Mouse (Mus musculus): ENCODE results near the gene Syt14.

Gene Syt14

DNA sequence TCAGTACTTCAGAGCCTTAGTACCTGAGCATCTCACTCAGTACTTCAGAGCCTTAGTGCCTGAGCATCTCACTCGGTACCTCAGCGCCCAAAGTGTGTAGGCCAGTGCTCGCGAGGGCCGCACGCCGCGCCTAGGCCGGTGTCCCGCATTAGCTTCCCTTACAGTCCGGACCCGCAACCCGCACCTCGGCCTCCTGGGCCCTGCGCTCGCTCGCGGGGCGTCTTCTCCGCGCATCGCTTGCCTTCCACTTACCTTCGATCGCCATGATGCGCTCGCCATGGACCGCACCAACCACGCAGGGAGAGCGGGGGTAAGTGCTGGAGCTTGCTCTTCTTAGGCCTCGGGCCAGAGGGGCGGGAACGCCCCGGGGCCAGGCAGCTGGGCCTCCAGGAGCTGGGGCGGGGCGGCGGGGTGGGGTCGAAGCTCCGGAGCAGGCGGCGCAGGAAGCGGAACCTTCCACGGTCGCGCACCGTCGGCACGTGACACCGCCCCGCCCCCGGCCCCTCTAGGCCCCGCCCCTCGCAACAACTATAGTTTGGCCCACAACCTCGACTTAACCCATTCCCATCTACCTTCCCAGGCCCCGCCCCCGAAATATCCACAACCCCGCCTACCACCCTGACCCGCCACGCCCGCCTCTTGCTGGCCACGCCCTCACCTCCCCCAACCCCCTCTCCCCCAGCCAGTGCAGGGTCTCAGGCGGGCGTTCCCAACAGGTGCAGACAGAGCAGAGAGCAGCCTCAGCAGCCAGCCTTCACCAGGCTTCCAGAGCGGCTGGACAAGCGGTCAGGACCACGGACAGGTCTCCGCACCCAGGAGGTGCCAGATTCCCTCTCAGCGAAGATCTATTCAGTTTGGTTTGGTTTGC, at the start of gene Syt14:
TSS of gene Syt14 (minus strand) at position 405 of the 868 bp plus-strand sequence.
- peak; percentile 93 for DNase-seq (ENCODE audit: low spot score)

- no peak for DNase-seq (ENCODE audit: low spot score)
Measured at GRCm38 (mm10) chr1:193084016-193084415, 48.4 kb upstream of the Syt14 start.

DNA sequence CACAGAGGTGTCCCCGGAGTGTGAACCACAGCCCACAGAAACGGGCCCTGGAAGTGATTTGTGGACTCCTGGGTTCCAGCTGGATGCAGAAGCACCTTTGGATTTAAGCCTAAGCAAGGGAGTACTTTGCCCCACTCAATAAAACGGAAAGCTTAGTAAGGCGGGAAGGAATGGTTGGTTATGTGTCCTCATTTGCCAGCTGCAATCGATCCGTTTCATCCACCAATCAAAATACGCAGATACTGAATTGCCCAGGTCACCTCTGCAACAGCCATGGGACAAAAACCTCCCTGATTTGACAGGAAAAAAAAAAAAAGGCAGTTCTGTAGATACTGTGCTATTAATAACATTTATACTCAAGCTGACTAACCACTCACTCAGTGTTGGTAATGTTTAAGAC, 47.5 kb upstream of the Syt14 start:
- DNase-seq (ENCODE audit: low spot score), result no peak

DNA sequence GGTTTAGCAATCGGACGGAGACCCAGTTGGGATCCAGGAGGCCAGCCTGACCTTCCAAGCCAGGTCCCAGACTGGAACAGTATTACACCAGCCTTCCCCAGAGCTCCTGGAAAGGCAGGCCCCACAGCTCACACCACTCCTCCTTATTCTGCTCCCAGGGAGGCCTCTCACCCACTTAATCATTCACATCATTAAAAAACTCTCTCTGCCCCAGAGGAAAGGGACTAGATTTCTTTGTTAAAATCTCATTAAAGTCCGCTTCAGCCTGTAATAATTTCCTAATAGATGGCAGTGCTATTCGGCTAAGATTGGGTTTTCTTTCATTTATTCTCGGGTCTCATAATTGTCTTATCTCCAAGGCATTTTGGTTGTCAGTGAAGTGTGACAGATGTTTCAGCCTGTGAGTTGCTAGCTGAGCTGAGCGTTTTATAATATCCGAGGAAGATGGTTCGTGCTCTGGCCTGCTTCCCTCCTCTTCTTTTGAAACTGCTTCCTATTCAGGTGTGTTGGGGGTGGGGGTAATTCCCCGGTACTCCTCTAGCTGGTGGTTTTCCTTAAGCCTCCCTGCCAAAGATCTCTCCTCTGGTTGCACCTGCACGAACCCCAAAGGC, 46.8 kb upstream of the Syt14 start:
- DNase-seq (ENCODE audit: low spot score), result peak; percentile 26

DNA sequence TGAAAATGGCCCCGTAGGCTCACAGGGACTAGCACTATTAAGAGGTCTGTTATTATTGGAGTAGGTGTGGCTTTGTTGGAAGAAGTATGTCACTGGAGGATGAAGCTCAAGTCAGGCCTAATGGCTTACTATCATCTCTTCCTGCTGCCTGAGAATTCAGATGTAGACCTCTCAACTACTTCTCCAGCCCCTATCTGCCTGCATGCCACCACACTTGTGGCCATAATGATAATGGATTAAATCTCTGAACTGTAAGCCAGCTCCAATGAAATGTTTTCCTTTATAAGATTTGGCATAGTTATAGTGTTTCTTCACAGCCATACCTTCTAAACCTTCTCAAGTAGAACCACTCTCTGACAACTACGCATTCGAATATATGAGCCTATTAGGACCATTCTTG, 27.0 kb upstream of the Syt14 start:
- DNase-seq (ENCODE audit: low spot score), result no peak

- no peak for DNase-seq (ENCODE audit: low spot score)
Measured at GRCm38 (mm10) chr1:193060167-193060566, 24.6 kb upstream of the Syt14 start.

DNA sequence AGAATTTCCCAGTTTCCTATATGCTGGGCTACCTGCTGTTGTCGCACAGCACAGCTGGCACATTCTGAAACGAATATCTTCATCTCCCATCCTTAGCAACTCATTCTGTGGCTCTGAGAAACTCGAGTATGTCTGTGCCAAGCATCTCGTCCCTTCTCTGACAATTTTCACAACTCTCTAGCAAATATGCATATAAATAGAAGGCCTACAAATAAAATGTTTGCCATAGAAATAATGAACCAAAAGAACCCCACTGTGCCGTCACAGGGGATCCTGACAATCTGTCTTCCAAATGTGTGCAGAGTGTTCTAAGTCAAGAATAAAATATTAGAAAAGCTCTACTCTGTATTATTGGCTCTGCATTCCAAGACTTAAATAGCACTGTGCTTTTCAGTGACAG, 24.0 kb upstream of the Syt14 start:
- no peak for DNase-seq (ENCODE audit: low spot score)

GRCm38 (mm10) chr1:193054401-193054800, 18.8 kb upstream of the Syt14 start:
- no peak for DNase-seq (ENCODE audit: low spot score)

DNA sequence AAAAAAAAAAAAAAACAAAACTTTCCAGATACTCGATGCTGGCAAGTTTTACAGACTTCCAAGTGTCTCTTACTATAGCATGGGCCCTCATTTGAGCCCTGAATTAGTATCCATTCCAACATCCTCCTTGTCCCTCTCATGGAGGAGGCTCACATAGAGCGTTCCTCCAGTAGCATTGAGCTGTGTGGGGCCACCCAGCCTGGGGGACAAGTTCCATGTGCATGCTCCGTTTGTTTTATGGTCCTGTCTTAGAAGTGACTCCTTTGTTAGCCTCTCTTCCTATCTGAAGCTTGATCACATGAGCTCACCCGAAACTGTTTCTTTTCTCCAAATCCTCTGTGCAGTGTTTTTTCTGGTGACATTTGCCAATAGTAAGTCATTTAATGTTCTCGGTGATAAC, 17.5 kb upstream of the Syt14 start:
- DNase-seq (ENCODE audit: low spot score), result no peak

GRCm38 (mm10) chr1:193047616-193048015, 12.0 kb upstream of the Syt14 start:
- no peak for DNase-seq (ENCODE audit: low spot score)

- DNase-seq (ENCODE audit: low spot score), result no peak
Measured at GRCm38 (mm10) chr1:193042760-193043295, 7.3 kb upstream of the Syt14 start.

DNA sequence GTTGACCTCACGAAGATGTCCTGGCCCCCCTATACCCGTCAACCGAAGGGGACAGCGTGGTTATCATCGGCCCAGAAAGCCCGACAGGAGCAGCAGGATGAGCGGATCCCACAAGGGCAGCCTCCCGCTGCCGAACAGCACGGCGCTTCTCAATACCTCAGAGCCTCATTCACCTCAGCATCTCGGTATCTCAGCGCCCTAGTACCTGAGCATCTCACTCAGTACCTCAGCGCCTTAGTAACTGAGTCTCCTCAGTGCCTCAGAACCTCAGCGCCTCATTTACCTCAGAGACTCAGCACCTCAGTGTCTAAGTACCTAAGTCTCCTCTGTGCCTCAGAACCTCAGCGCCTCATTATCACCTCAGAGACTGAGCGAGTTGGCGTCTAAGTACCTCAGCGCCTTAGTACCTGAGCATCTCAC, 614 bp downstream of the Syt14 start:
- peak; percentile 43 for DNase-seq (ENCODE audit: low spot score)

GRCm38 (mm10) chr1:193024311-193024710, 11.3 kb downstream of the Syt14 start:
- no peak for DNase-seq (ENCODE audit: low spot score)

DNA sequence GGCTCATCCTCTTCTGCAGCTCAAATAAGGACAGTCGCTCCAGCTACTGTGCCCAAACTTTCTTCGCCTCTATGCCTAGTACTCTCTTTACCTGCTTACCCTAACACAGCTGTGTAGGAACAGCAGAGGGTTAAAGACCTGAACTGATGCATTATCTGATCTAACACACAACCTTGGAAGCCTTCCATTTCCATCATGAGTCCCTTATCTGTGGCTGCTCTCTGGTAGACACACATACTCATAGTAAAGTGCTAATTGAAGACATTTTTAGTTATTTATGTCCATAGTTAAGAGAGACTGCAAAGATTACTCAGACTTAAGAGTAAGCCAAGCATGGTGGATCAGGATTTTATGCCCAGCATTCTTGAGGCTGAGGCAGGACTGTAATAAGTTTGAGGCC, 23.2 kb downstream of the Syt14 start:
- DNase-seq (ENCODE audit: low spot score), result no peak

DNA sequence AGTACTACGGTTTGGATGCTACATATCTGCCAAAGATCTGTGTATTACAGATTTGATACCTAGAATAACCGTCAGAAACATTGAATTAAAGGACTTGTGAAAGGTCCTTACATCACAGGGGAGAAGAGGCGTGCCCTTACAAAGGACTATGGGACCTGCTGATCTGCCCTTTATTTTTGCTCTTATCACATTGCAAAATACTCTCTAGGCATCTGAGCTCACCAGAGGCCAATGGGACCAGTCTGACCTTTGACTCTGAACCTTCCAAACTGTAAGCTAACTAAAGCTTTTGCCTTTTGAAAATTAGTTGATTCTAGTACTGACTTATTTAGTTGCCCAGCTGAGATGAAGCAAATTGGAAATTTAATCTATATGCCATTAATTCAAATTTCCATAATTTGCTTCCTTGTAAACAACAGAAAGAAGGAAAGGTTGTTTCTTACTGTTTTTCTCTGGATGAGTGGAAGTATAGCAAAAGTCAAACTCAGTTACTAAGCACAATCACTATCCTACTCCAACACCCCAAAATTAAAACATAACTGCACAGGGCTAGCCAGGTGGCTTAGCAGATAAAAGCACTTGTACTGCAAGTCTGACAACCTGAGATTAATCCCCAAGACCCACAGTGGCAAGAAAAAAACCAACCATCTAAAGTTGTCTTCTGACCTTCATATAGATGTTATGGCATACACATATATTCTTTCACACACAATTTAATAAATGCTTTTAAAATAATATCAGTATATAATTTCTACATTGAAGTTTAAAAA, 24.4 kb downstream of the Syt14 start:
- no peak for DNase-seq (ENCODE audit: low spot score)

DNA sequence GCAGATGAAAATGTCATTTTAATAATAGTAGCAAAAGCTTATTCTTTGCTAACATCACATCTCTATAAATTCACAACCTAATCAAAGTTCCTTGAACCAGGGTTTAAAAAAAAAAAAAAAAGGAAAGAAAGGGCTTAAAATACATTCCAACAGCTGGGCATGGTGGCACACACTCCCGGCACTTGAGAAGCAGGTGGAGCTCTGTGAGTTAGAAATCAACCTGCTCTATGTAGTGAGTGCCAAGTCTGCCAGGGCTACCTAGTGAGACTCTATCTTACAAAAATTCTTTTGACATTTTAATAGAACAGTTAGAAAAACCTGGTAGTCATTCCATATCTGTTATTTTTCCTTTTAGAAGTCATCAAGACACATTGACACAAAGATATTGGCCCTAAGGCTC, 31.0 kb downstream of the Syt14 start:
- no peak for DNase-seq (ENCODE audit: low spot score)

- DNase-seq (ENCODE audit: low spot score), result no peak
Measured at GRCm38 (mm10) chr1:193003953-193004352, 31.6 kb downstream of the Syt14 start.

GRCm38 (mm10) chr1:193002307-193002706, 33.3 kb downstream of the Syt14 start:
- DNase-seq (ENCODE audit: low spot score), result no peak

DNA sequence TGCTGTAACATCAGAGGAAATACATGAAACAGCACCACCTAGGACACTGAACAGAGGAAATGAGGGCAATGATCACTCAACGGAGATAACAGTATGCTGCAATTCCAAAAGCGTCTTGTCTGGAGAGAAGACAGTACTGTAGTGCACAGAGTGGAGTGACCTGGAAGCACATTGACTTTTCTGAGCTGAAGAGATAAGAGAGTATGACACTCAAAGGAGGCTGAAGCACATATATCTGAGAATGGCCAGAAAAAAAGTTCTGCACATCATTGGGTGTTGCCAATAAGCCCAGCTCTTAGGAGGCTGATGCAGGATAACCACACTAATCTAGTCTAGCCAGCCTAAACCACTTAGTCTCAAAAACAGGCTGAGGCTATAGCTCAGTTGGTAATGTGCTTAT, 34.0 kb downstream of the Syt14 start:
- no peak for DNase-seq (ENCODE audit: low spot score)

DNA sequence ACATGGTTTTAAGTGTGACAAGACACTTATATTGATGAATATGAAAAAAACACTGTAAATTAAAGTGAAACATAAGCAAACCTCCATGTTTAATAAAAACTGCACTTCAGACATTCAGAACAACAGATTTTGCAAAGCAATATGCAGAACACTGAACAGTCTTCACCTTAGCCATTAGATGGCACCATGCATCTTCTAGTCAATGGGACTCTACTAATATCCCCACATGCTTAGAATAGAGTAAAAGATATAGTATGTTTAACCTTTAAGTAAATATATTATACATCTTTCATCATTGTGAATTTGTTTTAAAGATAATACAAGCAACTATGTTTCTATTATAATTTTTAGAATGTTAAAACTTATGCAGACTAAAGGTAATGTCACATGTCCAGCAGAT, 34.7 kb downstream of the Syt14 start:
- DNase-seq (ENCODE audit: low spot score), result peak; percentile 64

DNA sequence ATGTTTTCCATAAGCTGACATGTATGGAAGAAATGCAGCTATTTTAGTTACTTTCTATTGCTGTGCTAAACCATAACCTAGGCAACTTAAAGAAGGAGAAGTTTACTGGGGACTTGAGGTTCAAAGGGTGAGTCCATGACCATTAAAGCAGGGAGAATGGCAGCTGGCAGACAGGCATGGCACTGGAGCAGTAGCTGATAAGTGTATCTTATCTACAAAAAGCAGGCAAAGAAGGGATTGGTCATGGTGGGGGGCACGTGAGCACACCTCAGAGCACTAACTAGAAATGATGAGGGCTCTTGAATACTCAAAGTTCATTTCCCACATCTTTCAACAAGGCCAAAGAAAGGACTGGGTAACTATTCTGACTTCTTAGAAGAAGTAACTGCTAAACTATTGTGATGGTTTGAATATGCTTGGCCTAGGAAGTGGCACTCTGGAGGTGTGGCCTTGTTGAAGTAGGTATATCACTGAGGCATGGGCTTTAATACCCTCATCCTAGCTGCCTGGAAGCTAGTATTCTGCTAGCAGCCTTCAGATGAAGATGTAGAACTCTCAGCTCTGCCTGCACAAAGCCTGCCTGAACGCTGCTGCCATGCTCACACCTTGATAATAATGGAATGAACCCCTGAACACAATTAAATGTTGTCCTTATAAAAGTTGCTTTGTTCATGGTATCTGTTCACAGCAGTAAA, 41.2 kb downstream of the Syt14 start:
- no peak for DNase-seq (ENCODE audit: low spot score)

DNA sequence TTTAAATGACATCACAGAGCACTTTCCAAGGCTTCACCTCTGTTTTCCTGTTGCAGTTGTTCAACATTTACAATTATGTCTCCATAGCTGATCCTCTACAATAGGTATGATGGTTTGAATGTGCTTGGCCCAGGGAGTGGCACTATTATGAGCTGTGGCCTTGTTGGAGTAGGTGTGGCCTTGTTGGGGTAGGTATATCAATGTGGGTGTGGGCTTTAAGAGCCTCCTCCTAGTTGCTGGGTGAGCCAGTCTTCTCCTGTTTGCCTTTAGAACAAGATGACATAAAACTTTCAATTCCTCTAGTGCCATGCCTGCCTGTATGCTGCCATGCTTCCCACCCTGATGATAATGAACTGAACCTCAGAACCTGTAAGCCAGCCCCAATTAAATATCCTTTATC, 42.1 kb downstream of the Syt14 start:
- no peak for DNase-seq (ENCODE audit: low spot score)
